Mouse (Mus musculus) 3134 (cell line): ENCODE data around the gene Stx18.

Experiments
- DNase-seq: peaks from one replicate; pipeline ENCODE4 v3.0.0-alpha.2; 2011; ENCODE audit warnings: low spot score; ENCODE audit not compliant: insufficient read length; ENCODE audit errors: extremely low read depth

Stx18 gene

GRCm38 (mm10) chr5:38038710-38039592, at the start of gene Stx18:
TSS of gene Stx18 (plus strand) at chr5:38038742.
- peak; percentile 86 for DNase-seq

- no peak for DNase-seq
Observed at GRCm38 (mm10) chr5:37992346-37992745, 46.2 kb upstream of the Stx18 start.

DNA sequence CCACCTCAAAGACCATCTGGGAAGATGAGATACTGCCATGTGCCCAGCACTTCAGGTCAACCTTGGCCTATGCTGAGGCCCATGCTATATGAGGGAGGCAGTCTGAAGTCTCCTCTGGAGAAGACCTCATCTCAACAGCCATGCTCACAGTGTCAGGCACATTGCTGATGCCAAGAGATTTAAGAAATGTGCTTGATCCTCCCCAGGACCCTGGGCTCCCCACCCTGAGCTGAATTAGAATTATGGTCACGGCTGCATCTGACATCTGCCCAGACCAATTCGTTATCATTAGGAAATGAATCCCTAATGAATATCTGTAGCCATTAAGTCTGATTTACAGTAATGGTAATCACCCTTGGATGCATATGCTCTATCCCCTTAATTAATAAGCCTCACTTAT, 39.7 kb upstream of the Stx18 start:
- no peak for DNase-seq

DNA sequence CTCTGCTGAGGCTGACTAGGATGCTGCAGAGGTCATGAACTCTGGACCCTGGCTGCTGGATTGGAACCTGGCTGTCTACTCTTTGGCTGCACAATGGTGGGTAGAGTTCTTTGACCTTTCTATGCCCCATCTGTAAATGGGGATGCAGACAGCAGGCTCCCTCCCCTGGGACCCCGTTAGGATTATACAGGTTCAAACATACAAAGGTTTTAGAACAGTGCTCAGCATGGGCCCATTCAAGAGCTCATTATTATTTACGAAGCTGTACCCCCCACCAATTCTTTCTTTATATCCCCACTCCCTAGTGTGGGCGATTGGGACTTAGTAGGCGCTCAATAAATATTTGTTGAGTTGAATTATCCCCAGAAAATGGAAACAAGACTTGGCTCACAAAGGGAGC, 36.0 kb upstream of the Stx18 start:
- no peak for DNase-seq

DNA sequence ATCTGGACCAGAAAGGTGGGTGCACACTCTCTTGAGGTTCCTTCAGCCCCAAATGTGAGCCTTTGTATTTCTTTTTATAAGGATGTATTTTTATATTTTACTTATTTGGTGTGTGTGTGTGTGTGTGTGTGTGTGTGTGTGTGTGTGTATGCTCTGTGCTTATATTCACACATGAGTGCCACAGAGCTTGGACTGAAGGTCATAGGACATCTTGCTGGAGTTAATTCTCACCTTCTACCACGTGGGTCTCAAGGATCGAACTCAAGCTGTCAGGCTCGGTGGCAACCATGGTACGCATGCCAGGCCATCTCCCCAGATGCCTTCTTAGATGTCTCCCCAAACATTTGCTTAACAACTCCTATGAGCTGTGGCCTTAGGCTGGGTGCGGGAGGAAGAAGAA, 33.8 kb upstream of the Stx18 start:
- DNase-seq: no peak

GRCm38 (mm10) chr5:38006415-38007347, 31.9 kb upstream of the Stx18 start:
- no peak for DNase-seq

- DNase-seq: no peak
Observed at GRCm38 (mm10) chr5:38009071-38009470, 29.5 kb upstream of the Stx18 start.

DNA sequence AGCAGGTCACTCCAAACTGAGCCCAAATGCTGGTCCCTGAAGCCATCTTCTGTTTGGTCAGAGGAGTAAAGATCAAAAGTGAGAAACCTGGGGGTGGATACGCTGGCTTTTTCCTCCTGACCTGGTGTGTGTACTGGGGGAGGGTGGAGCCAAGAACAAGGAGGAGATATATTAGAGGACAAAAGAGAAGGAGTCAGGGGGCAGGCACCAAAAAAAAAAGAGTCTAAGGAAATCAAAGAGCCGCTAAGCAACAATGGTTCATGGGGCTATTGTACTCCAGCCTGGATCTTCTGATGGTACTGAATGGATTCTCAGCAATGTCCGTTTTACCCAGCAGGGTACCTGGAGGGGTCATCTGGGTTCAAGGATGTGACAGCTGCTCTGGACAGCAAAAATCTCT, 23.6 kb upstream of the Stx18 start:
- DNase-seq: no peak

- peak; percentile 24 for DNase-seq
Observed at GRCm38 (mm10) chr5:38016945-38017344, 21.6 kb upstream of the Stx18 start.

DNA sequence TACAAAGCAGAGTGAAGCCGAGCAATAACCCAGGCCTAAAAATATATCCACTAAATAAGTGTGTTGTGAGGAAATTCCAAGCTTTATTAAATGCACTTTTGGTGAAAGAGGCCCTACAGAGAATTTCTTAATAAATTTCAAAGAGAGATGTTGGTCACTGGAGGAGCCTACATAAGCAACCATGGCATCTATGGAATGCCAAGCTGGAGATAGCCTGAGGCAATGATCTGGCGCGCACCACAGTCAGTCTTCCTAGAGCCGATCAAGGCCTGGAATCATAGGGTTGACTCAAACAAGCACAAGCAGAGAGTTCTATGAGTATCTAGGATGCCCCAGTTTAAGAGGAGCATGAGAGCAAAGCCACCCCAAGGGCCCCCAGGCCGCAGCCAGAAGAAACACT, 10.9 kb upstream of the Stx18 start:
- DNase-seq: peak; percentile 41

DNA sequence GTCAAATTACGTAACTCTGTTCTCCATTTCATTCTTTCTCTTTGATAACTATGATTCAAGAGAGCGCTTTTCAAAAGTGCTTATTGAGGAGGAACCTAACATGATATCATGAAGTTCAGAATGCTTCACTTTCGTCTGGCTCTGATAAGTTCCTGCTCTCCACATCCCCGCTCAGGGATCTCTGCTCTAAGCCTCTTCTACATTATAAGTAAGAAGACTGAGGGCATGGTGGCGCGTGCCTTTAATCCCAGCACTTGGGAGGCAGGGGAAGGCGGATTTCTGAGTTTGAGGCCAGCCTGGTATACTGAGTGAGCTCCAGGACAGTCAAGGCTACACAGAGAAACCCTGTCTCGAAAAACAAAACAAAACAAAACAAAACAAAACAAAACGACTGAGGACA, 268 bp upstream of the Stx18 start:
- no peak for DNase-seq

- no peak for DNase-seq
Observed at GRCm38 (mm10) chr5:38039796-38040195, 1.3 kb downstream of the Stx18 start.

DNA sequence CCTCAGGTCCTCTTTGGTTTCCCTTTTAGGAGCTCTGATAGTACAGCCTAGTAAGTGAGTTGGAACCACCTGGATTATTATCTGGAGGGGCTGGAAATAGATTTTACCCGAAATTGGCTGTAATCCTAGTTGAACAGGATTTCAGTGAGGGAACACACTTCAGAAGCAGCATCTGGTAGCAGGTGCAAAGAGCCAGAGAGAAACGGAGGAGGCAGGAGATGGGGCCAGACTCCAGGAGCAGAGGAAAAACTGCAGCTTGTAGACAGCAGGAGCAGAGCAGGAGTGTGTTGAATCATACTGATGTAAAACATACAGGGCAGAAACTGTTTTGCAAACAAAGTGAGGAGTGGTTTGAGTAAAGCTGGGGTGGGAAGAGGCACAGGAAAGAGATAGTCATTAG, 6.4 kb downstream of the Stx18 start:
- no peak for DNase-seq

- no peak for DNase-seq
Observed at GRCm38 (mm10) chr5:38048177-38048576, 9.6 kb downstream of the Stx18 start.

- DNase-seq: no peak
Observed at GRCm38 (mm10) chr5:38061051-38061450, 22.5 kb downstream of the Stx18 start.

GRCm38 (mm10) chr5:38062709-38063108, 24.2 kb downstream of the Stx18 start:
- DNase-seq: no peak

GRCm38 (mm10) chr5:38063339-38063738, 24.8 kb downstream of the Stx18 start:
- no peak for DNase-seq

DNA sequence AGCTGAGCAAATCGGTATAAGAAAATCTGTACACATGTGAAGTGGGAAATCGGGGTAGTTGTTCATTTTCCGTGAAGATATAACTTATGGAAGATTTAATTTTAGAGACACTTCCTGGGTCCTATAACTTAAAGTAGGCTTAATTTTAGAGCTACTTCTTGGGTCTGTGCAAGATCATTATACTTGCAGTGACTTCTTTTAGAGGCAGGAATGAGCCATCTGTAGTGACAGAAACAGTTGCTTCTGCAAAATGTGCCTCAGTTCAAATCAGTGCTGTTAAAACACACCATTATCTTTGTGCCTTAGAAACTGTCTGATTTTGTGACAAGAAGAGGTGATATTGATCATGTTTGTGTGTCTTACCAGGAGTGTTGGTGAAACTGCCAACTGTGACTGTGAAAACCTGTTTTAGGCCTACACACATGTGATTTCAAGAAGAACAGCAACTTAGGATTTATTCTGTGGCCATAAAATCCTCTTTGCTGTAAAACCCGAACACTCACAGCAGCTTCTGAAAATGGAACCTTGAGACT, 25.6 kb downstream of the Stx18 start:
- DNase-seq: no peak

DNA sequence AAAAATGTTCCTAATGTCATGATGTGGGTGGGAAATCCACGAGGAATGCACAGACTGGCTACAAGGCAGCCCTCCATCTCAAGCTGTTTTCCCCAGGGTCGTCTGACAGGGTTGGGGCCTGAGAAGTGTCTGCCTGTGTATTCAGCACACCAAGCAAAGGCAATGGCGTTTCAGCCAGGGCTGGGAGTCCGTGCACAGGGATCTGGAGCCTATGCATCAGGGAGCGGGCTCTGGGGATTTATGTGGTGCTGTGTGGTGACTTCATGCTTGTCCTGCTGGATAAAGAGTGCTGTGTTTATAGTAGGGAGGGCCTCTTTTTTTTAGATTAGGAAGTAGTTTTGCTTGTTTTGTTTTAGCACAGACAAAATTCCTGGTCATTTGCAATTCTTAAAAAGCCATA, 26.2 kb downstream of the Stx18 start:
- no peak for DNase-seq

DNA sequence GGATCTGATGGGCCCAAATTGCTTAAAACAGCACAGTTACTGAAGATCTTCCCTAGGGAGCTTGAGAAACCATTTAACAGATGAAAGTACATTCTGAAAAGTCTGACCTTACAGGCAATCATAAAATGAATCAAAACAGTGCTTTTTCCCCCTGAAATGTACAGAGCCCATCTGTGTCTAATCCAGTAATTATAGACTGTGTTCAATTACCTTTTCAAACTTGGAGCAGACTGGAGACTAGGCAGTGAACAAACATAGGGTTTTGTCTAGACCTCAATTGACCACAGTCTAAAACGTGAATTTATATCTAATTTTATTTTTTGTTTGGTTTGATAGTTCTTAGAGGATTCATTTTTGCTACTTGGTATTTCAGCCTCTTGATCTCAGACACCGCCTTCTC, 26.9 kb downstream of the Stx18 start:
- no peak for DNase-seq

GRCm38 (mm10) chr5:38066606-38067005, 28.1 kb downstream of the Stx18 start:
- DNase-seq: no peak
